ENCODE assay signal across 8 mouse cellular contexts in genomic region chr11:98149786-98150624, GRCm38 (mm10). TPM values are rescaled to one million over a fixed set of nuclear protein-coding genes. Genes with fewer than 3 reads are reported as not detected.
DNase-seq lines count a peak whose midpoint lies in the region; ATAC-seq and TF ChIP-seq lines count a peak whose summit lies in the region.

TSS of gene Fbxl20 (minus strand) at chr11:98150403.

- no peaks in the 10 kb centered on the region for H3K9me3 ChIP-seq in CH12.LX (replicated peaks; ENCODE audit: low read length)
- H3K9me3 ChIP-seq in forebrain, embryonic 11.5 days (ENCODE audit: control insufficient read depth, low read length): no peaks in the 10 kb centered on the region
- H3K9me3 ChIP-seq in heart, embryonic 16.5 days (replicated peaks; ENCODE audit: control insufficient read depth, low read length): no peaks in the 10 kb centered on the region
- H3K9me3 ChIP-seq in liver, embryonic 15.5 days (replicated peaks): no peaks in the 10 kb centered on the region
- H3K9me3 ChIP-seq in neural tube, embryonic 12.5 days: no peaks in the 10 kb centered on the region

- in situ Hi-C loops in CH12.LX (cut with MboI; ENCODE audit: low pct_ligation_motif_present, low pct_unique_long_range_greater_than_20kb, low sequenced_read_pairs): loop anchor here (5.0 kb wide), 1 partner anchor 42 kb away; the partner anchor contains the start of gene Med1

- dilution Hi-C loops in CH12.LX (cut with MboI; ENCODE audit: extremely low pct_ligation_motif_present, extremely low pct_unique_long_range_greater_than_20kb, low sequenced_read_pairs): no loop called here

- TF ChIP-seq POLR2A in CH12.LX (IDR thresholded peaks at IDR 0.05; ENCODE audit: low read depth, low read length): no peak

- H3K79me2 ChIP-seq in CH12.LX (replicated peaks; ENCODE audit: control insufficient read depth, extremely low read depth, insufficient read depth, poor library complexity, severe bottlenecking): peaks cover 26% of the 10 kb centered on the region

- H3K4me3 ChIP-seq in CH12.LX (replicated peaks in 1 of 3; ENCODE audit: low read depth in 2 of 3, low read length in 2 of 3, poor library complexity in 1 of 3): peak within 1 kb of the TSS; percentile 86 to 93 (median 88)
- H3K4me3 ChIP-seq in forebrain, embryonic 11.5 days (ENCODE audit: low read depth, low read length): peak within 1 kb of the TSS; percentile 94
- peak within 1 kb of the TSS; percentile 96 for H3K4me3 ChIP-seq in heart, embryonic 16.5 days (ENCODE audit: low read length)
- peak within 1 kb of the TSS; percentile 92 for H3K4me3 ChIP-seq in liver, embryonic 15.5 days (replicated peaks)
- peak within 1 kb of the TSS; percentile 98 for H3K4me3 ChIP-seq in neural tube, embryonic 12.5 days

- no peak for TF ChIP-seq RAD21 in CH12.LX (IDR thresholded peaks at IDR 0.05; ENCODE audit: low read depth, low read length)

- peak; percentile 91 for ATAC-seq in forebrain, embryonic 11.5 days (replicated peaks; ENCODE audit: low FRiP score)
- peak; percentile 88 for ATAC-seq in heart, embryonic 16.5 days (replicated peaks; ENCODE audit: extremely low read depth, insufficient read depth, low FRiP score)
- ATAC-seq in liver, embryonic 15.5 days (ENCODE audit: insufficient read depth): peak; percentile 76
- ATAC-seq in neural tube, embryonic 12.5 days (ENCODE audit: low FRiP score, low read depth): peak; percentile 86

- DNase-seq in CH12.LX (ENCODE audit: extremely low read depth): peak; percentile 95
- DNase-seq in c-Kit-positive CD71-positive TER-119-negative erythroid progenitor cells, embryonic 14.5 days (ENCODE audit: low read depth): peak; percentile 93
- peak; percentile 96 for DNase-seq in forebrain, embryonic 11.5 days (ENCODE audit: low spot score)
- DNase-seq in kidney, postnatal 36 days: peak; percentile 95 to 97
- peak; percentile 90 for DNase-seq in telencephalon, adult 2 months (ENCODE audit: low read depth, low spot score)

- under 1% methylated on average over 44 of the region's 65 CpGs for WGBS in forebrain, embryonic 11.5 days
- under 1% methylated on average over 60 of the region's 65 CpGs for whole genome bisulfite sequencing in heart, embryonic 16.5 days
- under 1% methylated on average over 58 of the region's 65 CpGs for WGBS in liver, embryonic 15.5 days (ENCODE audit: insufficient replicate concordance)
- WGBS in neural tube, embryonic 12.5 days: under 1% methylated on average over 49 of the region's 65 CpGs

- TF ChIP-seq CTCF in CH12.LX (conservative IDR thresholded peaks at IDR 0.05 in 1 of 2, IDR thresholded peaks at IDR 0.05 in 1 of 2; ENCODE audit: low read depth in 2 of 2, low read length in 2 of 2): no peak

- peak within 1 kb of the TSS; percentile 88 for H3K4me2 ChIP-seq in CH12.LX (ENCODE audit: insufficient read depth, low read depth, poor library complexity, severe bottlenecking)
- peak within 1 kb of the TSS; percentile 97 for H3K4me2 ChIP-seq in forebrain, embryonic 11.5 days (ENCODE audit: low read depth, low read length, severe bottlenecking)
- H3K4me2 ChIP-seq in heart, embryonic 16.5 days (ENCODE audit: low read depth, low read length): peak within 1 kb of the TSS; percentile 96
- H3K4me2 ChIP-seq in liver, embryonic 15.5 days: peak within 1 kb of the TSS; percentile 100
- peak within 1 kb of the TSS; percentile 93 for H3K4me2 ChIP-seq in neural tube, embryonic 12.5 days (replicated peaks)

- H3K9ac ChIP-seq in CH12.LX (ENCODE audit: insufficient read depth, low read depth): peak within 1 kb of the TSS; percentile 69
- H3K9ac ChIP-seq in forebrain, embryonic 11.5 days (ENCODE audit: low read length): peak within 1 kb of the TSS; percentile 86
- peak within 1 kb of the TSS; percentile 92 for H3K9ac ChIP-seq in heart, embryonic 16.5 days (ENCODE audit: low read length)
- H3K9ac ChIP-seq in liver, embryonic 15.5 days: peak within 1 kb of the TSS; percentile 91
- peak within 1 kb of the TSS; percentile 95 for H3K9ac ChIP-seq in neural tube, embryonic 12.5 days

- H3K27me3 ChIP-seq in CH12.LX (replicated peaks): no peaks in the 10 kb centered on the region
- no peaks in the 10 kb centered on the region for H3K27me3 ChIP-seq in forebrain, embryonic 11.5 days (ENCODE audit: control insufficient read depth, insufficient read depth, low read length)
- H3K27me3 ChIP-seq in heart, embryonic 16.5 days (ENCODE audit: control insufficient read depth, insufficient read depth, low read length): no peaks in the 10 kb centered on the region
- H3K27me3 ChIP-seq in liver, embryonic 15.5 days: no peaks in the 10 kb centered on the region
- H3K27me3 ChIP-seq in neural tube, embryonic 12.5 days (replicated peaks): no peaks in the 10 kb centered on the region

- H3K4me1 ChIP-seq in CH12.LX (ENCODE audit: control insufficient read depth in 1 of 2, insufficient read depth in 2 of 2): peaks cover 0 to 14% of the 10 kb centered on the region in 2 experiments; a peak in 2 of 4 replicates
- H3K4me1 ChIP-seq in forebrain, embryonic 11.5 days (replicated peaks; ENCODE audit: control insufficient read depth, insufficient read depth, low read length): peaks cover 5% of the 10 kb centered on the region; the same call in 1 of the 2 replicates
- H3K4me1 ChIP-seq in heart, embryonic 16.5 days (ENCODE audit: control insufficient read depth, insufficient read depth, low read length): peaks cover 16% of the 10 kb centered on the region
- peaks cover 24% of the 10 kb centered on the region for H3K4me1 ChIP-seq in liver, embryonic 15.5 days (replicated peaks)
- H3K4me1 ChIP-seq in neural tube, embryonic 12.5 days: peaks cover 14% of the 10 kb centered on the region

- TF ChIP-seq EP300 in CH12.LX (IDR thresholded peaks at IDR 0.05; ENCODE audit: low read length): peak; percentile 12; the same call in 1 of the 2 replicates

- peaks cover 2 to 25% of the 10 kb centered on the region in 2 experiments for H3K36me3 ChIP-seq in CH12.LX (replicated peaks in 1 of 2; ENCODE audit: control insufficient read depth in 1 of 2, insufficient read depth in 1 of 2, low read length in 1 of 2)
- H3K36me3 ChIP-seq in forebrain, embryonic 11.5 days (ENCODE audit: control insufficient read depth, insufficient read depth, low read length): no peaks in the 10 kb centered on the region; the same call in 1 of the 2 replicates
- peaks cover 2% of the 10 kb centered on the region for H3K36me3 ChIP-seq in heart, embryonic 16.5 days (ENCODE audit: control insufficient read depth, insufficient read depth)
- H3K36me3 ChIP-seq in liver, embryonic 15.5 days (replicated peaks): peaks cover 5% of the 10 kb centered on the region
- H3K36me3 ChIP-seq in neural tube, embryonic 12.5 days: peaks cover 8% of the 10 kb centered on the region; the same call in 1 of the 2 replicates

- H3K27ac ChIP-seq in CH12.LX (ENCODE audit: insufficient read depth, low read depth): peak within 1 kb of the TSS; percentile 49
- peak within 1 kb of the TSS; percentile 84 for H3K27ac ChIP-seq in forebrain, embryonic 11.5 days (ENCODE audit: low read depth, low read length)
- H3K27ac ChIP-seq in heart, embryonic 16.5 days (ENCODE audit: low read length): peak within 1 kb of the TSS; percentile 92
- H3K27ac ChIP-seq in liver, embryonic 15.5 days (replicated peaks): peak within 1 kb of the TSS; percentile 86
- peak within 1 kb of the TSS; percentile 89 for H3K27ac ChIP-seq in neural tube, embryonic 12.5 days

TF ChIP-seq in CH12.LX, 34 proteins besides CTCF, POLR2A, EP300 and RAD21:
- 0 out of 2 replicates have a peak, but pooled peaks have one; percentile 88 for TF ChIP-seq E2F4 (IDR thresholded peaks at IDR 0.05; ENCODE audit: insufficient replicate concordance, low read depth, low read length)
- no peak for TF ChIP-seq USF1 (IDR thresholded peaks at IDR 0.05; ENCODE audit: low read depth, low read length)
- TF ChIP-seq HCFC1 (IDR thresholded peaks at IDR 0.05; ENCODE audit: low read depth, low read length): peak; percentile 64; the same call in 1 of the 2 replicates
- TF ChIP-seq RCOR1 (conservative IDR thresholded peaks at IDR 0.05; ENCODE audit: low read depth, low read length): 0 out of 2 replicates have a peak, but pooled peaks have one; percentile 4
- 0 out of 2 replicates have a peak, but pooled peaks have one; percentile 31 for TF ChIP-seq MYC (IDR thresholded peaks at IDR 0.05; ENCODE audit: low read depth, low read length)
- TF ChIP-seq NRF1 (IDR thresholded peaks at IDR 0.05; ENCODE audit: low read depth, low read length): 0 out of 2 replicates have a peak, but pooled peaks have one; percentile 29
- TF ChIP-seq SIN3A (IDR thresholded peaks at IDR 0.05; ENCODE audit: low read length): peak; percentile 42; the same call in 1 of the 2 replicates
- no peak for TF ChIP-seq UBTF (IDR thresholded peaks at IDR 0.05; ENCODE audit: low read depth, low read length)
- no peak for TF ChIP-seq CHD1 (IDR thresholded peaks at IDR 0.05; ENCODE audit: low read depth, low read length)
- no peak for TF ChIP-seq NELFE (IDR thresholded peaks at IDR 0.05; ENCODE audit: low read depth, low read length)
- TF ChIP-seq MAX (IDR thresholded peaks at IDR 0.05; ENCODE audit: low read length): peak; percentile 100; the same call in 1 of the 2 replicates
- TF ChIP-seq ETS1 (conservative IDR thresholded peaks at IDR 0.05; ENCODE audit: low read depth, low read length): no peak
- peak; percentile 0; the same call in 1 of the 2 replicates for TF ChIP-seq IRF4 (IDR thresholded peaks at IDR 0.05; ENCODE audit: low read depth, low read length)
- TF ChIP-seq MXI1 (IDR thresholded peaks at IDR 0.05; ENCODE audit: low read depth, low read length): peak; percentile 100; the same call in 1 of the 2 replicates
- no peak for TF ChIP-seq PAX5 (IDR thresholded peaks at IDR 0.05; ENCODE audit: low read length)
- TF ChIP-seq MEF2A (IDR thresholded peaks at IDR 0.05; ENCODE audit: borderline replicate concordance, low read depth, low read length): peak; percentile 42; the same call in 1 of the 2 replicates
- peak; percentile 93 for TF ChIP-seq CHD2 (IDR thresholded peaks at IDR 0.05; ENCODE audit: low read length)

RNA-seq across cellular contexts. Expression of gene Fbxl20, which starts in this region (rescaled TPM):
- total RNA-seq in CH12.LX (2012; rRNA removed): 4.4 and 7.9 TPM in 2 replicates
- 4.8 and 6.4 TPM in 2 replicates for total RNA-seq in CH12.LX (2014; rRNA removed)
- polyA plus RNA-seq in CH12.LX (2012; ENCODE audit: insufficient read length, low read depth): 7.4 and 9.0 TPM in 2 replicates
- 19.4 and 33.4 TPM in 2 replicates for polyA plus RNA-seq in forebrain, embryonic 11.5 days (2014; fragmentation: Nextera tagmentation; extraction: Ambion mirVana)
- 14.9 and 15.9 TPM in 2 replicates for polyA plus RNA-seq in heart, embryonic 16.5 days (2015; fragmentation: Nextera tagmentation; extraction: Ambion mirVana)
- polyA plus RNA-seq in liver, embryonic 15.5 days (2015; fragmentation: Nextera tagmentation; extraction: Ambion mirVana): 6.5 and 6.9 TPM in 2 replicates
- 33.1 and 40.7 TPM in 2 replicates for polyA plus RNA-seq in neural tube, embryonic 12.5 days (2016; fragmentation: Nextera tagmentation; extraction: Ambion mirVana)

Comparison
In these comparisons a context has a peak if more than half of its experiments do, and no peak if none do; other contexts are left out.
1. Peak in every context shown above with its lines: DNase-seq, ATAC-seq, H3K4me3 ChIP-seq and H3K27ac ChIP-seq.